Mouse (Mus musculus): ENCODE measurements around the gene Lpcat1. TPM values are rescaled to one million over a fixed set of nuclear protein-coding genes. Genes with fewer than 3 reads are reported as not detected.

The Lpcat1 gene
- polyA plus RNA-seq, 1 experiment from 2014 or later, result 18.3 TPM

GRCm38 (mm10) chr13:73505686-73506467, 38.9 kb downstream of the Lpcat1 start:
- Histone ChIP-seq H3K27ac (no peak overlapping the region), H3K36me3 (ENCODE audit: inconsistent target) (peaks cover 31% of the 10 kb centered on the region), H3K4me3 (ENCODE audit: inconsistent target) (no peak overlapping the region), H3K79me2 (ENCODE audit: inconsistent target) (no peaks in the 10 kb centered on the region)
- 74% methylated on average over 7 of the region's 7 CpGs for whole genome bisulfite sequencing (ENCODE audit: missing documents)

GRCm38 (mm10) chr13:73508817-73509550, 42.0 kb downstream of the Lpcat1 start:
- H3K4me3 ChIP-seq (ENCODE audit: inconsistent target), result no peak overlapping the region
- H3K79me2 ChIP-seq (ENCODE audit: inconsistent target), result no peaks in the 10 kb centered on the region
- H3K27ac ChIP-seq, result no peak overlapping the region
- H3K36me3 ChIP-seq (ENCODE audit: inconsistent target), result peaks cover 46% of the 10 kb centered on the region
- WGBS (ENCODE audit: missing documents), result 94% methylated on average over 8 of the region's 8 CpGs

GRCm38 (mm10) chr13:73509869-73510268, 42.9 kb downstream of the Lpcat1 start:
- no peaks in the 10 kb centered on the region for H3K79me2 ChIP-seq (ENCODE audit: inconsistent target)
- no peak overlapping the region for H3K27ac ChIP-seq
- peaks cover 55% of the 10 kb centered on the region for H3K36me3 ChIP-seq (ENCODE audit: inconsistent target)
- 89% methylated on average over 6 of the region's 6 CpGs for WGBS (ENCODE audit: missing documents)
- H3K4me3 ChIP-seq (ENCODE audit: inconsistent target), result no peak overlapping the region

GRCm38 (mm10) chr13:73512776-73513673, 46.0 kb downstream of the Lpcat1 start:
- no peaks in the 10 kb centered on the region for H3K79me2 ChIP-seq (ENCODE audit: inconsistent target)
- H3K27ac ChIP-seq, result no peak overlapping the region
- no peak overlapping the region for H3K4me3 ChIP-seq (ENCODE audit: inconsistent target)
- peaks cover 61% of the 10 kb centered on the region for H3K36me3 ChIP-seq (ENCODE audit: inconsistent target)
- 57% methylated on average over 13 of the region's 13 CpGs for WGBS (ENCODE audit: missing documents)

GRCm38 (mm10) chr13:73516886-73517285, 49.9 kb downstream of the Lpcat1 start:
- Histone ChIP-seq H3K27ac (no peak overlapping the region), H3K79me2 (ENCODE audit: inconsistent target) (no peaks in the 10 kb centered on the region), H3K36me3 (ENCODE audit: inconsistent target) (peaks cover 41% of the 10 kb centered on the region), H3K4me3 (ENCODE audit: inconsistent target) (no peak overlapping the region)
- 93% methylated on average over 4 of the region's 4 CpGs for WGBS (ENCODE audit: missing documents)

- Histone ChIP-seq H3K4me3 (ENCODE audit: inconsistent target) (no peak overlapping the region), H3K36me3 (ENCODE audit: inconsistent target) (no peaks in the 10 kb centered on the region), H3K79me2 (ENCODE audit: inconsistent target) (no peaks in the 10 kb centered on the region), H3K27ac (no peak overlapping the region)
- WGBS (ENCODE audit: missing documents), result 94% methylated on average over 3 of the region's 3 CpGs
Observed at GRCm38 (mm10) chr13:73533716-73534115, 66.7 kb downstream of the Lpcat1 start.

GRCm38 (mm10) chr13:73535287-73535686, 68.3 kb downstream of the Lpcat1 start:
- no peaks in the 10 kb centered on the region for H3K79me2 ChIP-seq (ENCODE audit: inconsistent target)
- H3K4me3 ChIP-seq (ENCODE audit: inconsistent target), result no peak overlapping the region
- H3K36me3 ChIP-seq (ENCODE audit: inconsistent target), result no peaks in the 10 kb centered on the region
- no peak overlapping the region for H3K27ac ChIP-seq
- 31% methylated on average over 3 of the region's 3 CpGs for WGBS (ENCODE audit: missing documents)

GRCm38 (mm10) chr13:73536403-73536821, 69.4 kb downstream of the Lpcat1 start, which contains the start of gene Slc6a3:
Slc6a3 (plus strand) TSS chr13:73536747.
- Histone ChIP-seq H3K36me3 (ENCODE audit: inconsistent target) (no peaks in the 10 kb centered on the region), H3K79me2 (ENCODE audit: inconsistent target) (no peaks in the 10 kb centered on the region), H3K4me3 (ENCODE audit: inconsistent target) (no peak within 1 kb of the TSS), H3K27ac (no peak within 1 kb of the TSS)
- 2% methylated on average over 23 of the region's 26 CpGs for WGBS (ENCODE audit: missing documents)

- H3K36me3 ChIP-seq (ENCODE audit: inconsistent target), result no peaks in the 10 kb centered on the region
- WGBS (ENCODE audit: missing documents), result 25% methylated on average over 13 of the region's 13 CpGs
- H3K79me2 ChIP-seq (ENCODE audit: inconsistent target), result no peaks in the 10 kb centered on the region
- no peak overlapping the region for H3K4me3 ChIP-seq (ENCODE audit: inconsistent target)
- no peak overlapping the region for H3K27ac ChIP-seq
Observed at GRCm38 (mm10) chr13:73536824-73537223, 69.8 kb downstream of the Lpcat1 start.

GRCm38 (mm10) chr13:73564201-73564600, 97.2 kb downstream of the Lpcat1 start:
- no peak overlapping the region for H3K4me3 ChIP-seq (ENCODE audit: inconsistent target)
- WGBS (ENCODE audit: missing documents), result 95% methylated on average over 5 of the region's 5 CpGs
- H3K27ac ChIP-seq, result no peak overlapping the region
- H3K36me3 ChIP-seq (ENCODE audit: inconsistent target), result no peaks in the 10 kb centered on the region
- H3K79me2 ChIP-seq (ENCODE audit: inconsistent target), result no peaks in the 10 kb centered on the region

Other genes starting within 250 kb of the Lpcat1 start
- not detected in 3 replicates for gene Irx4, start 206.7 kb upstream of the Lpcat1 start, polyA plus RNA-seq (2018)
- 29.1 to 68.4 TPM (median 57.7 TPM) in 3 replicates for gene Mrpl36, start 138.7 kb upstream of the Lpcat1 start, polyA plus RNA-seq (2018)
- gene Ndufs6, start 138.7 kb upstream of the Lpcat1 start, polyA plus RNA-seq (2018), result 92.8 to 153 TPM (median 130 TPM) in 3 replicates
- gene Slc6a3, start 69.5 kb downstream of the Lpcat1 start, polyA plus RNA-seq (2018), result not detected in 3 replicates
- 124 to 232 TPM (median 145 TPM) in 3 replicates for gene Clptm1l, start 136.8 kb downstream of the Lpcat1 start, polyA plus RNA-seq (2018)
- gene Tert, start 159.7 kb downstream of the Lpcat1 start, polyA plus RNA-seq (2018), result 0.05 TPM in 1 of 3 replicates, not detected in the others
- not detected in 3 replicates for gene Slc6a18, start 210.8 kb downstream of the Lpcat1 start, polyA plus RNA-seq (2018)
- 0.06 to 0.17 TPM (median 0.09 TPM) in 3 replicates for gene Slc6a19, start 237.7 kb downstream of the Lpcat1 start, polyA plus RNA-seq (2018)

All from macrophage (primary cell).